Mouse (Mus musculus) hindbrain, embryonic 16.5 days (tissue): Measurements from ENCODE around the gene Wdr70. TPM values are rescaled to one million over a fixed set of nuclear protein-coding genes. Genes with fewer than 3 reads are reported as not detected.
"Not testable (repeated sequence)": the region's sequence is repeated elsewhere in the genome, so short reads cannot be mapped to it uniquely, and the experiment has no call there.

Source experiments
- ATAC-seq: fragments of 200-750 bp; cut with Nextera tagmentation; 2 replicates; pipeline ENCODE4 v1.8.0; 2017; ENCODE audit warnings: moderate TSS enrichment, moderate library complexity
- H3K27ac ChIP-seq: fragments of 300-500 bp; sonication (generic); 2 replicates; pipeline ENCODE4 v1.5.1; 2014; ENCODE audit warnings: low read depth, mild to moderate bottlenecking, control low read depth, low read length, moderate library complexity
- H3K27me3 ChIP-seq: fragments of 300-500 bp; sonication (generic); replicated peaks from 2 replicates; pipeline ENCODE4 v1.6.1; 2014; ENCODE audit warnings: low read length; ENCODE audit not compliant: control insufficient read depth, insufficient read depth
- H3K36me3 ChIP-seq: fragments of 300-500 bp; sonication (generic); 2 replicates; pipeline ENCODE4 v1.6.1; 2014; ENCODE audit warnings: mild to moderate bottlenecking, low read length, moderate library complexity, mixed read lengths; ENCODE audit not compliant: control insufficient read depth, insufficient read depth
- H3K4me1 ChIP-seq: fragments of 300-500 bp; sonication (generic); 2 replicates; pipeline ENCODE4 v1.6.1; 2014; ENCODE audit warnings: low read depth, low read length; ENCODE audit not compliant: control insufficient read depth, insufficient read depth
- H3K4me2 ChIP-seq: fragments of 300-500 bp; sonication (generic); 2 replicates; pipeline ENCODE4 v1.6.1; 2014; ENCODE audit warnings: mild to moderate bottlenecking, low read length, control low read depth, moderate library complexity
- H3K4me3 ChIP-seq: fragments of 300-500 bp; sonication (generic); 2 replicates; pipeline ENCODE4 v1.5.1; 2014; ENCODE audit warnings: mild to moderate bottlenecking, low read length, control low read depth, moderate library complexity
- H3K9ac ChIP-seq: fragments of 300-500 bp; sonication (generic); 2 replicates; pipeline ENCODE4 v1.6.1; 2014; ENCODE audit warnings: low read depth, mild to moderate bottlenecking, control low read depth, low read length, moderate library complexity
- H3K9me3 ChIP-seq: fragments of 300-500 bp; sonication (generic); 2 replicates; pipeline ENCODE4 v1.6.1; 2014; ENCODE audit warnings: mild to moderate bottlenecking, low read length, moderate library complexity; ENCODE audit not compliant: control insufficient read depth
- WGBS: fragments of 180-500 bp; shearing (Covaris S2); extraction: QIAGEN DNeasy Blood & Tissue Kit; methylation state at CpG from one replicate; pipeline ENCODE4 v1.1.7; 2014; 5-methylcytosine and 5-hydroxymethylcytosine counted together
- polyA plus RNA-seq: library from polyadenylated mRNA; unstranded; fragments of >200 nt; fragmentation: Nextera tagmentation; extraction: Ambion mirVana; gene quantifications from 2 replicates; pipeline ENCODE4 v1.2.1, GENCODE M21; 2015

The Wdr70 gene
- polyA plus RNA-seq, 1 experiment from 2014 or later: 71.3 TPM

DNA sequence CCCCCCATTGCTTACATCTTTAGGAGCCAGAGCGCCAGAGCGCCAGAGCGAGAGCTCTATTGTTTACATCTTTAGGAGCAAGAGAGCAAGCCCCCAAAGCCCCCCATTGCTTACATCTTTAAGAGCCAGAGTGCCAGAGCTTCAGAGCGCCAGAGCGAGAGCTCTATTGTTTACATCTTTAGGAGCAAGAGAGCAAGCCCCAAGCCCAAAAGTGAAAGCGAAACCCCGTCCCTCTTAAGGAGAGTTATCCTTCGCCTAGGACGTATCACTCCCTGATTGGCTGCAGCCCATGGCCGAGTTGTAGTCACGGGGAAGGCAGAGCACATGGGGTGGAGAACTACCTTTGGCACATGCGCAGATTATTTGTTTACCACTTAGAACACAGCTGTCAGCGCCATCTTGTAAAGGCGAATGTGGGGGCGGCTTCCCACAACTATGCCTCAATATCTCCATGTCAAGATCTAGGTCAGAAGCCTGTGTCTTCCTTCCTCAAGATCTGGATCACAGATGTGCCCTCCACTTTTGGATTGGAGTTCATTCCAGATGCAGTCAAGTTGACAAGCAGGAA is 3.0 kb upstream of the Wdr70 start:
- H3K4me1 ChIP-seq, H3K4me2 ChIP-seq, H3K27me3 ChIP-seq, H3K27ac ChIP-seq, H3K4me3 ChIP-seq, H3K9ac ChIP-seq, H3K36me3 ChIP-seq, H3K9me3 ChIP-seq, ATAC-seq: not testable (repeated sequence)
- 87% methylated on average over 13 of the region's 15 CpGs for WGBS

DNA sequence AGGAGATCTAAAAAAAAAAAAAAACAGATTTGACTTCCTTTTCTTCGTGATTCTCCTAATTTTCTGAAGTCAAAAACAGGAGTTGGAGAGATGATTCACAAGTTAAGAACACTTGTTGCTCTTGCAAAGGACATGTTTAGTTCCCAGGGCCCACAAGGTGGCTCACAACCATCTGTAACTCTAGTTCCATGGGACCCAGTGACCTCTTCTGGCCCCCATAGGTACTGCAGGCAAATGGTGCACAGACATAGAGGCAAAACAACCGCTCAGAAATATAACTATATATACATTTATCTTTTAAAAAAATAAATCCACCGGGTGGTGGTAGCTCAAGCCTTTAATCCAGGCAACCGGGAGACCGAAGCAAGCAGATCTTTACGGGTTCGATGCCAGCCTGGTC is 1.2 kb downstream of the Wdr70 start:
- H3K4me3 ChIP-seq: peak overlapping the region; percentile 8; the same call in 1 of the 2 replicates
- 22% methylated on average over 7 of the region's 7 CpGs for WGBS

DNA sequence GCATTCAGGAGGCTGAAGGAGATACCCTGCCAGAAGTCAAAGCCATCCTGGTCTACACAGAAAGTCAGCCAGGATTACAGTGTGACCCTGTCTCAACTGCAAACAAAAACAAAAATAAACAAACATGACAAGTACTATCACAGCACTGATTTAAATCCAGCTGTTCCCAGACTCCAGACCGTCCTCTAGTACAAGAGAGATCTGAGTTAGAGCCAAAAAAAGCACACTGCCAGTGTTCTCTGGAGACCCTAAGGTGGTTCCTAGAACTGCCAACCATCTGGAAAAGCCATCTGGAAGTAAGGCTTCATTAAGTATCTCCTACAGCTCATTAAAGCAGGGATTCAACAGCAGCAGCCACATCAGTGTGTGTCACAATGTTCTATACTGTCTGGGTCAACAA is 6.3 kb downstream of the Wdr70 start:
- H3K36me3 ChIP-seq: peaks cover 16% of the 10 kb centered on the region
- H3K4me1 ChIP-seq, H3K27ac ChIP-seq, H3K9me3 ChIP-seq, H3K27me3 ChIP-seq, H3K9ac ChIP-seq, H3K4me2 ChIP-seq, H3K4me3 ChIP-seq: not testable (repeated sequence)
- peak; percentile 45; the same call in 1 of the 2 replicates for ATAC-seq
- WGBS: 80% methylated on average over 1 of the region's 1 CpGs

More for the DNA sequence above, 1.2 kb downstream of the Wdr70 start:
- no peak overlapping the region for H3K27ac ChIP-seq
- no peaks in the 10 kb centered on the region for H3K9me3 ChIP-seq
- no peak for ATAC-seq
- peak overlapping the region; percentile 64 for H3K4me2 ChIP-seq
- peaks cover 4% of the 10 kb centered on the region for H3K4me1 ChIP-seq
- H3K36me3 ChIP-seq: peaks cover 6% of the 10 kb centered on the region; the same call in 1 of the 2 replicates
- no peak overlapping the region for H3K9ac ChIP-seq
- H3K27me3 ChIP-seq: no peaks in the 10 kb centered on the region

DNA sequence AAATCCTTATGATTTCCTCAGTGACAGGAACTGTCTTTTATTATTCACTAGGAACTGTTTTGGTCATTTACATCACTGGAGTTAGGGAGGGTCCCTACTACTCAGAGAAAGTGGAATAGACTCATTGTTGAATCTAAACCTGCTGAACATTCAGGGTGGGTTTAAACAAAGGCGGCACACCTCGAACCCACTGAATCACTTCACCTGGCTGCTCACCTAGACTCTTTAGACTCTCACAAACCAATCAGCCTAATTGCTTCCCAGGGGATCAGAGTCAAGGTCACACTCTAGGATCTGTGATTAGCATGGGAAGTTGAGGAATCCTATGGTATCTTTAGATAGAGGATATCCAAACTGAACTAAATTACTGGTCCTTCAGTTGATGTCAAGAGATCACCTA is 8.3 kb downstream of the Wdr70 start:
- H3K27me3 ChIP-seq: no peaks in the 10 kb centered on the region
- H3K27ac ChIP-seq: no peak overlapping the region
- H3K4me3 ChIP-seq: no peak overlapping the region
- H3K4me1 ChIP-seq: no peaks in the 10 kb centered on the region
- no peak for ATAC-seq
- no peaks in the 10 kb centered on the region for H3K9me3 ChIP-seq
- H3K9ac ChIP-seq: no peak overlapping the region
- 96% methylated on average over 2 of the region's 2 CpGs for WGBS
- H3K4me2 ChIP-seq: no peak overlapping the region
- H3K36me3 ChIP-seq: peaks cover 13% of the 10 kb centered on the region

DNA sequence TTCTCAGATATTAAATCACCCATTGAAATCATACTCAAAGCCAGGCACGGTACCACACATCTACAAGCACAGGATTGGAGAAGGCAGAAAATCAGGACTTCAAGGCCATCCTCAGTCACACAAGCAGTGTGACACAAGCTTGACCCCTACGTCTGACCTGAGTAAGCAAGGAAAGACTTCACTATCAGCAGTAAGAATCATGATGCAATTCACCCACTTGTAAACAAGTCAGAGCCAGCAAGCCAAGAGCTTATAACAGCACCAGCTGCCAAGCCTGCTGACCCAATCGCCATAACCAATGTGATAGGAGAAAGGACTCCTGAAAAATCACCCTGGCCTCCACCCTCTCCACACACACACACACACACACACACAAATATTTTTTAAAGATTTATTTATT is 10.3 kb downstream of the Wdr70 start:
- Histone ChIP-seq H3K27ac (no peak overlapping the region), H3K27me3 (no peaks in the 10 kb centered on the region), H3K36me3 (peaks cover 13% of the 10 kb centered on the region), H3K4me2 (no peak overlapping the region), H3K4me1 (no peaks in the 10 kb centered on the region), H3K9me3 (no peaks in the 10 kb centered on the region), H3K9ac (no peak overlapping the region), H3K4me3 (no peak overlapping the region)
- ATAC-seq: no peak
- WGBS: 87% methylated on average over 3 of the region's 3 CpGs

DNA sequence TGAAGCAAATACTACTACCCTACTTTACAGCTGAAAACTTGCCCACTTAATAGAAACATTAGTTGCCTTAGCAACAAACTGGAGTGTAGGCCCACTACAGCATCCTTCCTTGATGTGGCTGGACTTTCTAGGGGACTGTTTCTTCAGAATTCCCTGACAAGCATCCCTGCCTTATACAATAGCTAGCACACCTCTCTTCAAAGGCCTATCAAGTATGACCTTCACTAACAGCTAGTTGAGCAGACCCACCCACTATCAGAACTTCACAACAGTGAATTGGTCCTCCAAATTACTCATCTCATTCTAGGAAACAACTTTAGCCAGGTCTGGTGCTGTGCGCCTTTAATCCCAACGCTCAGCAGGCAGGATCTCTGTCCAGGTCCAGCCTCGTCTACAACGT is 11.7 kb downstream of the Wdr70 start:
- H3K4me3 ChIP-seq: no peak overlapping the region
- H3K4me2 ChIP-seq: no peak overlapping the region
- no peak overlapping the region for H3K27ac ChIP-seq
- H3K9ac ChIP-seq: no peak overlapping the region
- peaks cover 10% of the 10 kb centered on the region for H3K36me3 ChIP-seq
- no peaks in the 10 kb centered on the region for H3K27me3 ChIP-seq
- 93% methylated on average over 4 of the region's 4 CpGs for WGBS
- H3K4me1 ChIP-seq: no peaks in the 10 kb centered on the region
- no peak for ATAC-seq
- no peaks in the 10 kb centered on the region for H3K9me3 ChIP-seq

DNA sequence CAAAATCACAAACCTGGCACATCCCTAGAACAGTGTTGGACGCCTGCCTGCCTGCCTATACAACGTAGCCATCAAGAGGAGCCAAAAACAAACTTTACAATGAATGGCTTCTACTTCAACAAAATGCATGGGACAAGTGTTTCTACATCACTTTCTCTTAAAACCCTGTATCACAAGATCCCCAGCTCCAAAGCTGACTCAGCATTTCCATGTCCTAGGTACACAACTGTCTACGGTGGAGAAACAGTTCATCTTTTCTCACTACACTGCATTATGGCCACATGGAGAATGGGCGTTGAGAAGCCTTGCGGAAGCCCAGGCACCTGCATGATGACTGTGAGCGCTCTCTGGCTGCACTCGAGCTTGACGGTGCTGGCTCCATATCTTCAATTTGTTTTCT is 16.9 kb downstream of the Wdr70 start:
- no peaks in the 10 kb centered on the region for H3K27me3 ChIP-seq
- no peak for ATAC-seq
- H3K9me3 ChIP-seq: no peaks in the 10 kb centered on the region
- no peak overlapping the region for H3K9ac ChIP-seq
- WGBS: 95% methylated on average over 8 of the region's 8 CpGs
- H3K27ac ChIP-seq: no peak overlapping the region
- peaks cover 9% of the 10 kb centered on the region for H3K36me3 ChIP-seq
- no peaks in the 10 kb centered on the region for H3K4me1 ChIP-seq
- no peak overlapping the region for H3K4me2 ChIP-seq
- no peak overlapping the region for H3K4me3 ChIP-seq

DNA sequence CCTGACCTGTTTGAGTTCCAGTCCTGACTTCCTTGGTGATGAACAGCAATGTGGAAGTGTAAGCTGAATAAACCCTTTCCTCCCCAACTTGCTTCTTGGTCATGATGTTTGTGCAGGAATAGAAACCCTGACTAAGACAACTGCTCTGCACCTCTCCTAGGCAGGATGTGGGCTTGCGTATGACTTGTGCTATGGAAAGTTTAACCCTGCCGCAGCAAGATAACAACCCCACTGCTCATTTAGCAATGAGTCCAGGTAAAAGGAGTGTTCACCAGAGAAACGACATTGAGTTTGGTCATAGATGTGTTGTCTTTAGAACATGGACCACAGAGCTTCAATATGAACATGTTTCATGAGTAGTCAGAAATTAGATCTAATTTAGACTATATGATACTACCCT is 25.9 kb downstream of the Wdr70 start:
- peaks cover 20% of the 10 kb centered on the region for H3K36me3 ChIP-seq
- H3K27ac ChIP-seq, H3K4me3 ChIP-seq, H3K9ac ChIP-seq, H3K9me3 ChIP-seq, H3K4me2 ChIP-seq, ATAC-seq, H3K4me1 ChIP-seq, H3K27me3 ChIP-seq: not testable (repeated sequence)
- WGBS: 96% methylated on average over 3 of the region's 3 CpGs

DNA sequence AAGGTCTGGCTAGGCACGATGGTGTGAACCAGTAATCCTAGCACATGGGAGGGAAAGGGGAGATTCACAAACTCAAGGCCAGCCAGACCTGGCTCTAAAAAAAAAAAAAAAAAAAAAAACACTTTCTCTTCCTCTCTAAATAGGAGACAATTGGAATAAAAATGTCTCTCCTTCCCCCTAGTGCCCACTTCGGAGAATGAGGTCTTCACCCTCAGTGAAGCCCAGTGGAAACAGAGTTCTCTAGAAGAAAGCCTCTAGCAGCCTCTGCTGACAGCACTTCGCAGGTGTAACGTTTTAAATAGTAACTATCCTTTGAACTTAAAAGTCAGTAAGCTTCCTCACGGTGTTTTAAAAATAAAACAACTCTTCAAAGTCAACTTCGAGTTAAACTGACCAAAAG is 33.8 kb downstream of the Wdr70 start:
- Histone ChIP-seq H3K4me2 (no peak overlapping the region), H3K36me3 (peaks cover 8% of the 10 kb centered on the region; the same call in 1 of the 2 replicates), H3K4me3 (no peak overlapping the region), H3K27ac (no peak overlapping the region), H3K9me3 (no peaks in the 10 kb centered on the region), H3K27me3 (no peaks in the 10 kb centered on the region), H3K4me1 (no peaks in the 10 kb centered on the region), H3K9ac (no peak overlapping the region)
- 0 out of 2 replicates have a peak, but pooled peaks have one; percentile 63 for ATAC-seq
- 82% methylated on average over 6 of the region's 6 CpGs for WGBS

DNA sequence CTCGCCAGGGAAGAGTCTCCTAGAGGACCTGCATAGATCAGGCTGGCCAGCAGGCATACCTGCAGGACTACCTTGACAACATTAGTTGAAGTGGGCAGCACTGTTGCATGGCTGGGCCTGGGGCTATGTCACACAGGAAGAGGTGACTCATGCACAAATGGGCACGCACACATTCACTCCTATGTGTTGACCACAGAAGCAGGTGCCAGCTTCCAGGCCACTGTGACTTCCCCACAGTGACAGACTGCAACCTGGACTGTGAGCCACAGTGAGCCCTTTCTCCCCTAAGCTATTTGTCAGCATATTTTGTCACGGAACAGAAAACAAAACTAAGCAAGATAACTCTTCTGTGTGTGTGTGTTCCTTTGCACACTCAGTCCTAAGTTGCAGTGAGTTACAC is 47.8 kb downstream of the Wdr70 start:
- Histone ChIP-seq H3K4me1 (no peaks in the 10 kb centered on the region), H3K36me3 (peaks cover 3% of the 10 kb centered on the region), H3K27me3 (no peaks in the 10 kb centered on the region), H3K4me3 (no peak overlapping the region), H3K27ac (no peak overlapping the region), H3K9me3 (no peaks in the 10 kb centered on the region), H3K4me2 (no peak overlapping the region), H3K9ac (no peak overlapping the region)
- ATAC-seq: no peak
- 99% methylated on average over 3 of the region's 3 CpGs for WGBS
